Mouse (Mus musculus): ENCODE measurements around the gene Osbpl10. TPM values are rescaled to one million over a fixed set of nuclear protein-coding genes. Genes with fewer than 3 reads are reported as not detected.
A peak's percentile ranks its signal among the peaks of the same experiment; 100 is the strongest.

Gene Osbpl10
- polyA plus RNA-seq, 1 experiment from 2014 or later: 2.9 TPM

- ATAC-seq: no peak
- Histone ChIP-seq H3K4me1 (ENCODE audit: control insufficient read depth, insufficient read depth, low read length) (no peaks in the 10 kb centered on the region; the same call in 1 of the 2 replicates), H3K9me3 (replicated peaks; ENCODE audit: control insufficient read depth, low read length, poor library complexity, severe bottlenecking) (no peaks in the 10 kb centered on the region), H3K36me3 (ENCODE audit: control insufficient read depth, insufficient read depth, low read length) (no peaks in the 10 kb centered on the region), H3K27me3 (ENCODE audit: control insufficient read depth, insufficient read depth, low read depth, low read length) (no peaks in the 10 kb centered on the region), H3K27ac (ENCODE audit: low read length) (no peak overlapping the region), H3K9ac (ENCODE audit: low read depth, low read length) (no peak overlapping the region), H3K4me3 (ENCODE audit: low read depth, low read length) (no peak overlapping the region), H3K4me2 (ENCODE audit: low read length) (no peak overlapping the region)
- WGBS: 72% methylated on average over 16 of the region's 16 CpGs
These were observed 66.9 kb downstream of the Osbpl10 start for GRCm38 (mm10) chr9:115045087-115045800.

- WGBS: 91% methylated on average over 8 of the region's 8 CpGs
- H3K4me2 ChIP-seq (ENCODE audit: low read length): no peak overlapping the region
These were observed 68.3 kb downstream of the Osbpl10 start for GRCm38 (mm10) chr9:115046701-115047100.

GRCm38 (mm10) chr9:115048340-115048739 is 70.0 kb downstream of the Osbpl10 start:
- H3K9ac ChIP-seq (ENCODE audit: low read depth, low read length): no peak overlapping the region
- no peak overlapping the region for H3K4me3 ChIP-seq (ENCODE audit: low read depth, low read length)
- WGBS: 50% methylated on average over 10 of the region's 10 CpGs
- no peaks in the 10 kb centered on the region for H3K36me3 ChIP-seq (ENCODE audit: control insufficient read depth, insufficient read depth, low read length)
- H3K4me2 ChIP-seq (ENCODE audit: low read length): no peak overlapping the region
- H3K4me1 ChIP-seq (ENCODE audit: control insufficient read depth, insufficient read depth, low read length): no peaks in the 10 kb centered on the region; the same call in 1 of the 2 replicates
- H3K27ac ChIP-seq (ENCODE audit: low read length): no peak overlapping the region
- no peak for ATAC-seq
- no peaks in the 10 kb centered on the region for H3K9me3 ChIP-seq (replicated peaks; ENCODE audit: control insufficient read depth, low read length, poor library complexity, severe bottlenecking)
- H3K27me3 ChIP-seq (ENCODE audit: control insufficient read depth, insufficient read depth, low read depth, low read length): no peaks in the 10 kb centered on the region

More at GRCm38 (mm10) chr9:115046701-115047100, 68.3 kb downstream of the Osbpl10 start:
- H3K4me1 ChIP-seq (ENCODE audit: control insufficient read depth, insufficient read depth, low read length): no peaks in the 10 kb centered on the region; the same call in 1 of the 2 replicates
- H3K4me3 ChIP-seq (ENCODE audit: low read depth, low read length): no peak overlapping the region
- no peaks in the 10 kb centered on the region for H3K36me3 ChIP-seq (ENCODE audit: control insufficient read depth, insufficient read depth, low read length)
- no peak overlapping the region for H3K27ac ChIP-seq (ENCODE audit: low read length)
- no peak overlapping the region for H3K9ac ChIP-seq (ENCODE audit: low read depth, low read length)
- no peak for ATAC-seq
- H3K9me3 ChIP-seq (replicated peaks; ENCODE audit: control insufficient read depth, low read length, poor library complexity, severe bottlenecking): no peaks in the 10 kb centered on the region
- H3K27me3 ChIP-seq (ENCODE audit: control insufficient read depth, insufficient read depth, low read depth, low read length): no peaks in the 10 kb centered on the region

GRCm38 (mm10) chr9:115048861-115049260 is 70.5 kb downstream of the Osbpl10 start:
- Histone ChIP-seq H3K4me3 (ENCODE audit: low read depth, low read length) (no peak overlapping the region), H3K4me1 (ENCODE audit: control insufficient read depth, insufficient read depth, low read length) (no peaks in the 10 kb centered on the region; the same call in 1 of the 2 replicates), H3K4me2 (ENCODE audit: low read length) (no peak overlapping the region), H3K27me3 (ENCODE audit: control insufficient read depth, insufficient read depth, low read depth, low read length) (no peaks in the 10 kb centered on the region), H3K9ac (ENCODE audit: low read depth, low read length) (no peak overlapping the region), H3K36me3 (ENCODE audit: control insufficient read depth, insufficient read depth, low read length) (no peaks in the 10 kb centered on the region), H3K9me3 (replicated peaks; ENCODE audit: control insufficient read depth, low read length, poor library complexity, severe bottlenecking) (no peaks in the 10 kb centered on the region), H3K27ac (ENCODE audit: low read length) (no peak overlapping the region)
- ATAC-seq: no peak
- WGBS: 57% methylated on average over 7 of the region's 7 CpGs

GRCm38 (mm10) chr9:115049981-115050720 is 71.8 kb downstream of the Osbpl10 start:
- no peak overlapping the region for H3K9ac ChIP-seq (ENCODE audit: low read depth, low read length)
- H3K4me2 ChIP-seq (ENCODE audit: low read length): no peak overlapping the region

GRCm38 (mm10) chr9:115051976-115052375 is 73.6 kb downstream of the Osbpl10 start:
- Histone ChIP-seq H3K9me3 (replicated peaks; ENCODE audit: control insufficient read depth, low read length, poor library complexity, severe bottlenecking) (no peaks in the 10 kb centered on the region), H3K27ac (ENCODE audit: low read length) (no peak overlapping the region), H3K9ac (ENCODE audit: low read depth, low read length) (no peak overlapping the region), H3K27me3 (ENCODE audit: control insufficient read depth, insufficient read depth, low read depth, low read length) (no peaks in the 10 kb centered on the region), H3K36me3 (ENCODE audit: control insufficient read depth, insufficient read depth, low read length) (no peaks in the 10 kb centered on the region), H3K4me3 (ENCODE audit: low read depth, low read length) (no peak overlapping the region), H3K4me2 (ENCODE audit: low read length) (no peak overlapping the region), H3K4me1 (ENCODE audit: control insufficient read depth, insufficient read depth, low read length) (peaks cover 5% of the 10 kb centered on the region; the same call in 1 of the 2 replicates)
- ATAC-seq: no peak
- 85% methylated on average over 3 of the region's 3 CpGs for WGBS

More at GRCm38 (mm10) chr9:115049981-115050720, 71.8 kb downstream of the Osbpl10 start:
- 79% methylated on average over 13 of the region's 13 CpGs for WGBS
- Histone ChIP-seq H3K27me3 (ENCODE audit: control insufficient read depth, insufficient read depth, low read depth, low read length) (no peaks in the 10 kb centered on the region), H3K36me3 (ENCODE audit: control insufficient read depth, insufficient read depth, low read length) (no peaks in the 10 kb centered on the region), H3K9me3 (replicated peaks; ENCODE audit: control insufficient read depth, low read length, poor library complexity, severe bottlenecking) (no peaks in the 10 kb centered on the region), H3K4me3 (ENCODE audit: low read depth, low read length) (no peak overlapping the region), H3K27ac (ENCODE audit: low read length) (no peak overlapping the region), H3K4me1 (ENCODE audit: control insufficient read depth, insufficient read depth, low read length) (peaks cover 5% of the 10 kb centered on the region; the same call in 1 of the 2 replicates)
- no peak for ATAC-seq

- H3K27me3 ChIP-seq (ENCODE audit: control insufficient read depth, insufficient read depth, low read depth, low read length): no peaks in the 10 kb centered on the region
These were observed 75.4 kb downstream of the Osbpl10 start for GRCm38 (mm10) chr9:115053779-115054178.

GRCm38 (mm10) chr9:115055041-115055830 is 76.9 kb downstream of the Osbpl10 start:
- 0 out of 2 replicates have a peak, but pooled peaks have one; percentile 11 for ATAC-seq
- Histone ChIP-seq H3K27ac (ENCODE audit: low read length) (no peak overlapping the region), H3K36me3 (ENCODE audit: control insufficient read depth, insufficient read depth, low read length) (no peaks in the 10 kb centered on the region), H3K9me3 (replicated peaks; ENCODE audit: control insufficient read depth, low read length, poor library complexity, severe bottlenecking) (no peaks in the 10 kb centered on the region), H3K4me3 (ENCODE audit: low read depth, low read length) (no peak overlapping the region), H3K4me1 (ENCODE audit: control insufficient read depth, insufficient read depth, low read length) (peaks cover 11% of the 10 kb centered on the region), H3K9ac (ENCODE audit: low read depth, low read length) (no peak overlapping the region), H3K4me2 (ENCODE audit: low read length) (no peak overlapping the region), H3K27me3 (ENCODE audit: control insufficient read depth, insufficient read depth, low read depth, low read length) (no peaks in the 10 kb centered on the region)
- WGBS: 72% methylated on average over 8 of the region's 8 CpGs

More at GRCm38 (mm10) chr9:115053779-115054178, 75.4 kb downstream of the Osbpl10 start:
- H3K4me3 ChIP-seq (ENCODE audit: low read depth, low read length): no peak overlapping the region
- H3K4me1 ChIP-seq (ENCODE audit: control insufficient read depth, insufficient read depth, low read length): peaks cover 11% of the 10 kb centered on the region; the same call in 1 of the 2 replicates
- WGBS: 94% methylated on average over 14 of the region's 14 CpGs
- H3K27ac ChIP-seq (ENCODE audit: low read length): no peak overlapping the region
- no peak overlapping the region for H3K9ac ChIP-seq (ENCODE audit: low read depth, low read length)
- no peak for ATAC-seq
- no peaks in the 10 kb centered on the region for H3K36me3 ChIP-seq (ENCODE audit: control insufficient read depth, insufficient read depth, low read length)
- H3K4me2 ChIP-seq (ENCODE audit: low read length): no peak overlapping the region
- H3K9me3 ChIP-seq (replicated peaks; ENCODE audit: control insufficient read depth, low read length, poor library complexity, severe bottlenecking): no peaks in the 10 kb centered on the region

Data from midbrain, embryonic 16.5 days (tissue).